11 mouse cellular contexts compared by ENCODE assay signal in the genomic region with DNA sequence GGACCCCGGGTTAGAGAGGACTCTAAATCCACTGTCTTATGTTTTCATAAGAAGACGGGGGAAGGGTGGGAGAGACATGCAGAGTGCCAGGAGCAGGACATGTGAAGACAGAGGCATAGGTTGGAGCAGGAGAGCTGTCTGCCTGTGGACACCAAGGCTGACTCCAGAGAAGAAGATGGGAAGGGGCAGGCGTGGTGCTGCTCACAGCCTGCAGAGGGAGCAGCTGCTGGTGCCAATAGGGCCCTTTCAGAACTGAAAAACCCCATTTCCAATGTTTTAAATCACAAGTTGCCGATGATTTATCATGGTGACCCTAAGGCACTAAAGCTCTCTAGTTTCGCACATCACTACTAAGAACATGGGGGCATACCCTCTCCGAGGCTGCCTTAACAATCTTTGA.
DNase-seq lines count a peak whose midpoint lies in the region; TF ChIP-seq lines count a peak whose summit lies in the region.
"Had no signal": no experiment of that assay in that cellular context is flagged by ENCODE, and none has a peak within 500 bp of the region (broad histone marks: within the 10 kb centered on the region; RNA-seq: fewer than 3 reads in every experiment).

No protein-coding gene starts in this region.

- H3K27me3 ChIP-seq in testis, adult 2 months (ENCODE audit: control insufficient read depth, insufficient read depth, low read length): no peaks in the 10 kb centered on the region
- H3K27me3 ChIP-seq: forebrain, embryonic 12.5 days; midbrain, embryonic 15.5 days had no signal

- peak; percentile 35 to 46 for DNase-seq in kidney, postnatal 4 days
- no peak for DNase-seq in kidney, adult 9 months
- DNase-seq in testis, postnatal 10 days (ENCODE audit: low spot score): no peak
- no peak for DNase-seq in cerebellum, postnatal 36 days
- DNase-seq in gastrocnemius, postnatal 25 days: no peak
- DNase-seq: adrenal gland, adult 8-10 months; kidney, postnatal 25 days had no signal

- no peak overlapping the region for H3K27ac ChIP-seq in testis, adult 2 months (ENCODE audit: control insufficient read depth, insufficient read depth, low read depth, low read length)
- H3K27ac ChIP-seq in cortical plate, adult 2 months (ENCODE audit: insufficient read depth, low read length): no peak overlapping the region
- H3K27ac ChIP-seq: forebrain, embryonic 12.5 days; midbrain, embryonic 15.5 days had no signal

- no peaks in the 10 kb centered on the region for H3K4me1 ChIP-seq in testis, adult 2 months (ENCODE audit: control insufficient read depth, insufficient read depth, low read length)
- no peaks in the 10 kb centered on the region for H3K4me1 ChIP-seq in cortical plate, adult 2 months (ENCODE audit: control insufficient read depth, insufficient read depth, low read length)
- H3K4me1 ChIP-seq: forebrain, embryonic 12.5 days; midbrain, embryonic 15.5 days had no signal

- H3K4me3 ChIP-seq in testis, adult 2 months (ENCODE audit: control insufficient read depth, low read depth, low read length): no peak overlapping the region
- H3K4me3 ChIP-seq in cortical plate, adult 2 months (ENCODE audit: insufficient read depth, low read length): no peak overlapping the region
- H3K4me3 ChIP-seq: forebrain, embryonic 12.5 days; midbrain, embryonic 15.5 days had no signal

- no peaks in the 10 kb centered on the region for H3K36me3 ChIP-seq in testis, adult 2 months (ENCODE audit: control insufficient read depth, insufficient read depth, low read length)
- H3K36me3 ChIP-seq: forebrain, embryonic 12.5 days; midbrain, embryonic 15.5 days had no signal

- peak; percentile 29; the same call in 1 of the 2 replicates for TF ChIP-seq CTCF in testis, adult 2 months (IDR thresholded peaks at IDR 0.05; ENCODE audit: control insufficient read depth, insufficient read depth, insufficient replicate concordance, low read depth, low read length)
- TF ChIP-seq CTCF in cortical plate, adult 2 months (IDR thresholded peaks at IDR 0.05; ENCODE audit: extremely low read depth, insufficient read depth, low read length): peak; percentile 29

- TF ChIP-seq POLR2A in testis, adult 2 months (IDR thresholded peaks at IDR 0.05; ENCODE audit: control insufficient read depth, low read depth, low read length): no peak
- TF ChIP-seq POLR2A in cortical plate, adult 2 months (IDR thresholded peaks at IDR 0.05; ENCODE audit: extremely low read depth, insufficient read depth, low read length): no peak

Comparison
In these comparisons a context has a peak if more than half of its experiments do, and no peak if none do; other contexts are left out.
1. DNase-seq: peak in kidney, postnatal 4 days (2 of 2); none in kidney, adult 9 months (single experiment), testis, postnatal 10 days (single experiment), cerebellum, postnatal 36 days (0 of 2) and gastrocnemius, postnatal 25 days (single experiment).